Mouse (Mus musculus): ENCODE measurements around the gene Ccl5.

DNA sequence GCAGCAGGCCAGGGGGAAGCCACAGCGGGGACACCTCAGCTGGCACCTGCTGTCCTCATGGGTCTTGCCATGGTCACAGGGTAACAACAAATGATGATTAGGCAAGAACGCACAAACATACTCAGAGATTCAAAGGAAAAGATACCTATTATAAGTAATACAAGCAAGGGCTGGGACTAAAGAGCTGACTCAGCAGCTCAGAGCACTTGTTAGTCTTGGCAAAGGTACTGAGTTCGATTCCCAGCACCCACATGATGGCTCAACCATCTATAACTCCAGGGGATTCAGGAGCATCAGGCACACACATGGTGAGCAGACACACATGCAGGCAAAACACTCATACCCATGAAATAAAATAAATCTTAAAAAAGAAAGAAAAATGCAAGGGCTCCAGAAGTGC is 11.1 kb upstream of the Ccl5 start:
- no peak for TF ChIP-seq POLR2A (IDR thresholded peaks at IDR 0.05; ENCODE audit: borderline replicate concordance, insufficient read depth, low read length)
- no peak for TF ChIP-seq CTCF (IDR thresholded peaks at IDR 0.05; ENCODE audit: borderline replicate concordance, insufficient read depth, low read depth, low read length)

All from cerebellum, adult 2 months (tissue).